Mouse (Mus musculus) limb, embryonic 12.5 days (tissue): ENCODE measurements around the gene Zfp607b. TPM values are rescaled to one million over a fixed set of nuclear protein-coding genes. Genes with fewer than 3 reads are reported as not detected.
A peak's percentile ranks its signal among the peaks of the same experiment; 100 is the strongest.

Source experiments
- ATAC-seq: fragments of 200-750 bp; cut with Nextera tagmentation; 2 replicates; pipeline ENCODE4 v1.8.0; 2017; ENCODE audit warnings: low read depth, moderate TSS enrichment; ENCODE audit not compliant: insufficient number of reproducible peaks, insufficient read depth, low FRiP score, low TSS enrichment
- H3K27ac ChIP-seq: fragments of 300-500 bp; sonication (generic); 2 replicates; pipeline ENCODE4 v1.5.1; 2016; ENCODE audit warnings: mild to moderate bottlenecking, moderate library complexity
- H3K27me3 ChIP-seq: fragments of 300-500 bp; sonication (generic); 2 replicates; pipeline ENCODE4 v1.6.1; 2016; ENCODE audit warnings: mild to moderate bottlenecking, moderate library complexity
- H3K36me3 ChIP-seq: fragments of 300-500 bp; sonication (generic); 2 replicates; pipeline ENCODE4 v1.6.1; 2016; ENCODE audit warnings: mild to moderate bottlenecking, moderate library complexity
- H3K4me1 ChIP-seq: fragments of 300-500 bp; sonication (generic); replicated peaks from 2 replicates; pipeline ENCODE4 v1.6.1; 2016
- H3K4me2 ChIP-seq: fragments of 300-500 bp; sonication (generic); 2 replicates; pipeline ENCODE4 v1.6.1; 2016; ENCODE audit warnings: mild to moderate bottlenecking, moderate library complexity
- H3K4me3 ChIP-seq: fragments of 300-500 bp; sonication (generic); replicated peaks from 2 replicates; pipeline ENCODE4 v1.5.1; 2016; ENCODE audit warnings: mild to moderate bottlenecking
- H3K9ac ChIP-seq: fragments of 300-500 bp; sonication (generic); replicated peaks from 2 replicates; pipeline ENCODE4 v1.6.1; 2016; ENCODE audit warnings: mild to moderate bottlenecking, moderate library complexity
- H3K9me3 ChIP-seq: fragments of 300-500 bp; sonication (generic); 2 replicates; pipeline ENCODE4 v1.6.1; 2016; ENCODE audit warnings: mild to moderate bottlenecking, moderate library complexity
- WGBS: fragments of 180-500 bp; shearing (Covaris S2); methylation state at CpG from one replicate; pipeline ENCODE4 v1.1.7; 2016; 5-methylcytosine and 5-hydroxymethylcytosine counted together
- polyA plus RNA-seq: library from polyadenylated mRNA; unstranded; fragments of >200 nt; fragmentation: Nextera tagmentation; extraction: Ambion mirVana; gene quantifications from 2 replicates; pipeline ENCODE4 v1.2.1, GENCODE M21; 2016

Gene Zfp607b
- polyA plus RNA-seq, 1 experiment from 2014 or later = 3.7 TPM

- whole genome bisulfite sequencing = under 1% methylated on average over 6 of the region's 6 CpGs
- ATAC-seq = no peak
- Histone ChIP-seq H3K36me3 (no peaks in the 10 kb centered on the region), H3K9ac (no peak overlapping the region), H3K9me3 (no peaks in the 10 kb centered on the region), H3K27ac (no peak overlapping the region), H3K4me3 (peak overlapping the region; percentile 10; the same call in 1 of the 2 replicates), H3K4me2 (peak overlapping the region; percentile 43), H3K4me1 (peaks cover 13% of the 10 kb centered on the region), H3K27me3 (no peaks in the 10 kb centered on the region; the same call in none of the 2 replicates)
These were observed 3.5 kb upstream of the Zfp607b start for GRCm38 (mm10) chr7:27685681-27686080.

GRCm38 (mm10) chr7:27687043-27687442 lies 2.1 kb upstream of the Zfp607b start:
- no peaks in the 10 kb centered on the region for H3K36me3 ChIP-seq
- no peak overlapping the region for H3K4me2 ChIP-seq
- no peak overlapping the region for H3K4me3 ChIP-seq
- no peaks in the 10 kb centered on the region for H3K9me3 ChIP-seq
- ATAC-seq = no peak
- 73% methylated on average over 1 of the region's 1 CpGs for WGBS
- H3K27me3 ChIP-seq = no peaks in the 10 kb centered on the region; the same call in 1 of the 2 replicates
- no peak overlapping the region for H3K27ac ChIP-seq
- H3K4me1 ChIP-seq = peaks cover 13% of the 10 kb centered on the region
- no peak overlapping the region for H3K9ac ChIP-seq

- Histone ChIP-seq H3K27me3 (no peaks in the 10 kb centered on the region; the same call in 1 of the 2 replicates), H3K9ac (no peak overlapping the region), H3K4me2 (peak overlapping the region; percentile 69), H3K27ac (no peak overlapping the region), H3K4me3 (no peak overlapping the region), H3K9me3 (no peaks in the 10 kb centered on the region), H3K36me3 (no peaks in the 10 kb centered on the region), H3K4me1 (peaks cover 13% of the 10 kb centered on the region)
- ATAC-seq = no peak
- 77% methylated on average over 3 of the region's 3 CpGs for WGBS
These were observed 1.3 kb upstream of the Zfp607b start for GRCm38 (mm10) chr7:27687836-27688235.

- no peaks in the 10 kb centered on the region for H3K36me3 ChIP-seq
- 38% methylated on average over 14 of the region's 14 CpGs for WGBS
- no peaks in the 10 kb centered on the region for H3K9me3 ChIP-seq
- peak overlapping the region; percentile 69 for H3K4me2 ChIP-seq
- H3K27ac ChIP-seq = peak overlapping the region; percentile 88
- no peaks in the 10 kb centered on the region; the same call in 1 of the 2 replicates for H3K27me3 ChIP-seq
- H3K9ac ChIP-seq = peak overlapping the region; percentile 69
- H3K4me3 ChIP-seq = peak overlapping the region; percentile 48
- no peak for ATAC-seq
- H3K4me1 ChIP-seq = peaks cover 13% of the 10 kb centered on the region
These were observed 823 bp upstream of the Zfp607b start for GRCm38 (mm10) chr7:27688246-27688788.

- no peak for ATAC-seq
- no peaks in the 10 kb centered on the region for H3K9me3 ChIP-seq
These were observed 1.9 kb downstream of the Zfp607b start for GRCm38 (mm10) chr7:27691076-27691475.

GRCm38 (mm10) chr7:27696711-27697110 lies 7.6 kb downstream of the Zfp607b start:
- ATAC-seq = no peak
- WGBS = 53% methylated on average over 3 of the region's 3 CpGs
- no peak overlapping the region for H3K4me2 ChIP-seq

More at GRCm38 (mm10) chr7:27691076-27691475, 1.9 kb downstream of the Zfp607b start:
- Histone ChIP-seq H3K9ac (no peak overlapping the region), H3K27me3 (no peaks in the 10 kb centered on the region; the same call in 1 of the 2 replicates), H3K4me3 (no peak overlapping the region), H3K4me2 (no peak overlapping the region), H3K4me1 (peaks cover 9% of the 10 kb centered on the region), H3K36me3 (no peaks in the 10 kb centered on the region), H3K27ac (no peak overlapping the region)
- WGBS = 41% methylated on average over 5 of the region's 5 CpGs

GRCm38 (mm10) chr7:27710402-27710801 lies 21.3 kb downstream of the Zfp607b start:
- Histone ChIP-seq H3K4me2 (no peak overlapping the region), H3K4me1 (no peaks in the 10 kb centered on the region), H3K27ac (no peak overlapping the region), H3K27me3 (no peaks in the 10 kb centered on the region), H3K4me3 (no peak overlapping the region), H3K9me3 (peaks cover 24% of the 10 kb centered on the region), H3K9ac (no peak overlapping the region), H3K36me3 (no peaks in the 10 kb centered on the region)
- 80% methylated on average over 7 of the region's 7 CpGs for WGBS
- no peak for ATAC-seq

More at GRCm38 (mm10) chr7:27696711-27697110, 7.6 kb downstream of the Zfp607b start:
- H3K4me1 ChIP-seq = no peaks in the 10 kb centered on the region
- no peaks in the 10 kb centered on the region for H3K9me3 ChIP-seq
- no peak overlapping the region for H3K9ac ChIP-seq
- H3K27ac ChIP-seq = no peak overlapping the region
- no peaks in the 10 kb centered on the region for H3K27me3 ChIP-seq
- no peak overlapping the region for H3K4me3 ChIP-seq
- H3K36me3 ChIP-seq = no peaks in the 10 kb centered on the region; the same call in 1 of the 2 replicates

- 90% methylated on average over 8 of the region's 8 CpGs for WGBS
- Histone ChIP-seq H3K4me3 (no peak overlapping the region), H3K4me1 (no peaks in the 10 kb centered on the region), H3K27me3 (no peaks in the 10 kb centered on the region; the same call in 1 of the 2 replicates), H3K36me3 (no peaks in the 10 kb centered on the region), H3K27ac (no peak overlapping the region), H3K4me2 (no peak overlapping the region), H3K9ac (no peak overlapping the region), H3K9me3 (0 out of 2 replicates have a peak, but pooled peaks cover 5% of the 10 kb centered on the region)
- ATAC-seq = no peak
These were observed 32.8 kb downstream of the Zfp607b start for GRCm38 (mm10) chr7:27721951-27722350.

GRCm38 (mm10) chr7:27725566-27726538 lies 36.7 kb downstream of the Zfp607b start:
- ATAC-seq = no peak; the same call in 1 of the 2 replicates
- Histone ChIP-seq H3K9ac (0 out of 2 replicates have a peak overlapping the region, but pooled peaks have one; percentile 23), H3K27me3 (no peaks in the 10 kb centered on the region; the same call in 1 of the 2 replicates), H3K27ac (no peak overlapping the region), H3K4me1 (no peaks in the 10 kb centered on the region), H3K4me3 (no peak overlapping the region), H3K36me3 (no peaks in the 10 kb centered on the region), H3K9me3 (no peaks in the 10 kb centered on the region), H3K4me2 (no peak overlapping the region)
- 41% methylated on average over 12 of the region's 12 CpGs for WGBS

GRCm38 (mm10) chr7:27727471-27727870 lies 38.3 kb downstream of the Zfp607b start:
- Histone ChIP-seq H3K9ac (no peak overlapping the region), H3K27me3 (no peaks in the 10 kb centered on the region; the same call in 1 of the 2 replicates), H3K9me3 (no peaks in the 10 kb centered on the region), H3K4me2 (no peak overlapping the region), H3K27ac (no peak overlapping the region), H3K4me1 (peaks cover 3% of the 10 kb centered on the region; the same call in 1 of the 2 replicates), H3K36me3 (no peaks in the 10 kb centered on the region), H3K4me3 (no peak overlapping the region)
- 71% methylated on average over 2 of the region's 2 CpGs for WGBS
- ATAC-seq = no peak

- H3K4me3 ChIP-seq = peak within 1 kb of the TSS; percentile 59
- H3K9me3 ChIP-seq = no peaks in the 10 kb centered on the region
- peaks cover 12% of the 10 kb centered on the region; the same call in 1 of the 2 replicates for H3K4me1 ChIP-seq
- peak; percentile 90 for ATAC-seq
- H3K27ac ChIP-seq = peak within 1 kb of the TSS; percentile 96
- H3K27me3 ChIP-seq = no peaks in the 10 kb centered on the region
- peak within 1 kb of the TSS; percentile 83 for H3K9ac ChIP-seq
- H3K4me2 ChIP-seq = peak within 1 kb of the TSS; percentile 70
- peaks cover 8% of the 10 kb centered on the region for H3K36me3 ChIP-seq
- WGBS = under 1% methylated on average over 35 of the region's 35 CpGs
These were observed 42.2 kb downstream of the Zfp607b start, which contains the start of gene Zfp60 for GRCm38 (mm10) chr7:27731281-27731883. Gene Zfp60, plus strand, starts transcription at chr7:27731389.
